Mouse (Mus musculus): ENCODE measurements around the gene Faah.

DNA sequence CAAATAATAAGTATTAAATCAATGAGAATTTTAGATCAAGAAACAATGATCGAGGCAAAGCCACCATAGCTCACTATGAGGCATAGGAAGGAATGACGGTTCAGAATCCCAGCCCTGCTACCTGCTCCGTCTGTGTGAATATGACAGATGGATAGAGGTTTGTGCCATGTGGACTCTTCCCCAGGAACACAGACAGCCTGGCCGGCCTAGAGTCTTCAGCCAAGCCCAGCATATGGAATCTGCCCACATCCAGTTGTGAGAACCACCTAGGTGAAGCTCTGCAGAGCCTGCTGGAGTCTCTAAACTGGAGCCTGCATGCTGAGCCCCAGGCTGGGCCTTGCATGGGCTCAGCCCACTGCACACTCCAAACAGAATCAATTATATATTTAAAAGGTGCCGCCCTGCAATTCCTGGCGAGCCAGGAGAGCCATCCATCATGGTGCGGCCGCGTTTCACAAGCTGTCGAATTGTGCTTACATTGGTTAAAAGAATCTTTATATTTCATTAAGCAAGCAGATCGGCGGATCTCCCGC lies 86.1 kb downstream of the Faah start:
- TF ChIP-seq CTCF (IDR thresholded peaks at IDR 0.05; ENCODE audit: control insufficient read depth, insufficient read depth, low read length): no peak
- no peak for TF ChIP-seq POLR2A (IDR thresholded peaks at IDR 0.05; ENCODE audit: borderline replicate concordance, control insufficient read depth, low read depth, low read length)

Data from bone marrow, adult 2 months (tissue).